Mouse (Mus musculus): Measurements from ENCODE around the gene Dzip1l. TPM values are rescaled to one million over a fixed set of nuclear protein-coding genes. Genes with fewer than 3 reads are reported as not detected.

Dzip1l gene
- polyA plus RNA-seq, 1 experiment from 2014 or later, result 9.0 TPM

GRCm38 (mm10) chr9:99637227-99637626 lies 7.9 kb downstream of the Dzip1l start:
- Histone ChIP-seq H3K9me3 (ENCODE audit: control insufficient read depth, low read length) (no peaks in the 10 kb centered on the region), H3K9ac (replicated peaks; ENCODE audit: low read depth, low read length) (no peak overlapping the region), H3K36me3 (ENCODE audit: control insufficient read depth, insufficient read depth, low read length) (peaks cover 2% of the 10 kb centered on the region; the same call in 1 of the 2 replicates), H3K27me3 (ENCODE audit: control insufficient read depth, insufficient read depth, low read length) (no peaks in the 10 kb centered on the region), H3K27ac (ENCODE audit: low read depth, low read length) (no peak overlapping the region), H3K4me1 (ENCODE audit: control insufficient read depth, insufficient read depth, low read length) (0 out of 2 replicates have a peak, but pooled peaks cover under 1% of the 10 kb centered on the region), H3K4me3 (ENCODE audit: low read depth, low read length) (no peak overlapping the region), H3K4me2 (ENCODE audit: low read depth, low read length) (no peak overlapping the region)
- 99% methylated on average over 17 of the region's 17 CpGs for WGBS
- no peak for ATAC-seq (ENCODE audit: low read depth)

- WGBS, result 97% methylated on average over 13 of the region's 13 CpGs
- no peak overlapping the region for H3K9ac ChIP-seq (replicated peaks; ENCODE audit: low read depth, low read length)
- ATAC-seq (ENCODE audit: low read depth), result no peak
These were observed 8.4 kb downstream of the Dzip1l start for GRCm38 (mm10) chr9:99637736-99638135.

GRCm38 (mm10) chr9:99639957-99640356 lies 10.7 kb downstream of the Dzip1l start:
- no peak overlapping the region for H3K27ac ChIP-seq (ENCODE audit: low read depth, low read length)
- H3K4me1 ChIP-seq (ENCODE audit: control insufficient read depth, insufficient read depth, low read length), result no peaks in the 10 kb centered on the region
- 95% methylated on average over 5 of the region's 5 CpGs for WGBS
- no peaks in the 10 kb centered on the region for H3K27me3 ChIP-seq (ENCODE audit: control insufficient read depth, insufficient read depth, low read length)
- H3K4me2 ChIP-seq (ENCODE audit: low read depth, low read length), result no peak overlapping the region
- peaks cover 2% of the 10 kb centered on the region; the same call in 1 of the 2 replicates for H3K36me3 ChIP-seq (ENCODE audit: control insufficient read depth, insufficient read depth, low read length)
- ATAC-seq (ENCODE audit: low read depth), result no peak
- H3K9me3 ChIP-seq (ENCODE audit: control insufficient read depth, low read length), result no peaks in the 10 kb centered on the region
- H3K9ac ChIP-seq (replicated peaks; ENCODE audit: low read depth, low read length), result no peak overlapping the region
- H3K4me3 ChIP-seq (ENCODE audit: low read depth, low read length), result no peak overlapping the region

More at GRCm38 (mm10) chr9:99637736-99638135, 8.4 kb downstream of the Dzip1l start:
- no peaks in the 10 kb centered on the region for H3K4me1 ChIP-seq (ENCODE audit: control insufficient read depth, insufficient read depth, low read length)
- H3K4me3 ChIP-seq (ENCODE audit: low read depth, low read length), result no peak overlapping the region
- H3K9me3 ChIP-seq (ENCODE audit: control insufficient read depth, low read length), result no peaks in the 10 kb centered on the region
- peaks cover 2% of the 10 kb centered on the region; the same call in 1 of the 2 replicates for H3K36me3 ChIP-seq (ENCODE audit: control insufficient read depth, insufficient read depth, low read length)
- no peak overlapping the region for H3K27ac ChIP-seq (ENCODE audit: low read depth, low read length)
- H3K4me2 ChIP-seq (ENCODE audit: low read depth, low read length), result no peak overlapping the region
- no peaks in the 10 kb centered on the region for H3K27me3 ChIP-seq (ENCODE audit: control insufficient read depth, insufficient read depth, low read length)

- no peak for ATAC-seq (ENCODE audit: low read depth)
- Histone ChIP-seq H3K9me3 (ENCODE audit: control insufficient read depth, low read length) (no peaks in the 10 kb centered on the region), H3K9ac (replicated peaks; ENCODE audit: low read depth, low read length) (no peak overlapping the region), H3K27me3 (ENCODE audit: control insufficient read depth, insufficient read depth, low read length) (no peaks in the 10 kb centered on the region), H3K27ac (ENCODE audit: low read depth, low read length) (no peak overlapping the region), H3K4me1 (ENCODE audit: control insufficient read depth, insufficient read depth, low read length) (no peaks in the 10 kb centered on the region), H3K4me2 (ENCODE audit: low read depth, low read length) (no peak overlapping the region), H3K4me3 (ENCODE audit: low read depth, low read length) (no peak overlapping the region), H3K36me3 (ENCODE audit: control insufficient read depth, insufficient read depth, low read length) (no peaks in the 10 kb centered on the region; the same call in 1 of the 2 replicates)
- WGBS, result 78% methylated on average over 6 of the region's 6 CpGs
These were observed 16.1 kb downstream of the Dzip1l start for GRCm38 (mm10) chr9:99645416-99645815.

GRCm38 (mm10) chr9:99646102-99646501 lies 16.8 kb downstream of the Dzip1l start:
- Histone ChIP-seq H3K4me3 (ENCODE audit: low read depth, low read length) (no peak overlapping the region), H3K4me1 (ENCODE audit: control insufficient read depth, insufficient read depth, low read length) (no peaks in the 10 kb centered on the region), H3K27ac (ENCODE audit: low read depth, low read length) (no peak overlapping the region), H3K9ac (replicated peaks; ENCODE audit: low read depth, low read length) (no peak overlapping the region), H3K4me2 (ENCODE audit: low read depth, low read length) (no peak overlapping the region), H3K9me3 (ENCODE audit: control insufficient read depth, low read length) (no peaks in the 10 kb centered on the region), H3K27me3 (ENCODE audit: control insufficient read depth, insufficient read depth, low read length) (no peaks in the 10 kb centered on the region), H3K36me3 (ENCODE audit: control insufficient read depth, insufficient read depth, low read length) (no peaks in the 10 kb centered on the region; the same call in 1 of the 2 replicates)
- WGBS, result 92% methylated on average over 6 of the region's 6 CpGs
- ATAC-seq (ENCODE audit: low read depth), result no peak

GRCm38 (mm10) chr9:99660756-99661155 lies 31.5 kb downstream of the Dzip1l start:
- no peaks in the 10 kb centered on the region for H3K9me3 ChIP-seq (ENCODE audit: control insufficient read depth, low read length)
- WGBS, result 78% methylated on average over 10 of the region's 10 CpGs
- no peak overlapping the region for H3K9ac ChIP-seq (replicated peaks; ENCODE audit: low read depth, low read length)
- no peak overlapping the region for H3K4me2 ChIP-seq (ENCODE audit: low read depth, low read length)
- no peak for ATAC-seq (ENCODE audit: low read depth)
- H3K4me1 ChIP-seq (ENCODE audit: control insufficient read depth, insufficient read depth, low read length), result no peaks in the 10 kb centered on the region
- no peak overlapping the region for H3K27ac ChIP-seq (ENCODE audit: low read depth, low read length)
- H3K4me3 ChIP-seq (ENCODE audit: low read depth, low read length), result no peak overlapping the region
- no peaks in the 10 kb centered on the region for H3K27me3 ChIP-seq (ENCODE audit: control insufficient read depth, insufficient read depth, low read length)
- H3K36me3 ChIP-seq (ENCODE audit: control insufficient read depth, insufficient read depth, low read length), result no peaks in the 10 kb centered on the region; the same call in 1 of the 2 replicates

- Histone ChIP-seq H3K27me3 (ENCODE audit: control insufficient read depth, insufficient read depth, low read length) (no peaks in the 10 kb centered on the region), H3K9ac (replicated peaks; ENCODE audit: low read depth, low read length) (no peak overlapping the region), H3K9me3 (ENCODE audit: control insufficient read depth, low read length) (no peaks in the 10 kb centered on the region), H3K4me1 (ENCODE audit: control insufficient read depth, insufficient read depth, low read length) (no peaks in the 10 kb centered on the region), H3K4me3 (ENCODE audit: low read depth, low read length) (no peak overlapping the region), H3K36me3 (ENCODE audit: control insufficient read depth, insufficient read depth, low read length) (no peaks in the 10 kb centered on the region; the same call in 1 of the 2 replicates), H3K27ac (ENCODE audit: low read depth, low read length) (no peak overlapping the region), H3K4me2 (ENCODE audit: low read depth, low read length) (no peak overlapping the region)
- no peak; the same call in 1 of the 2 replicates for ATAC-seq (ENCODE audit: low read depth)
- WGBS, result 81% methylated on average over 16 of the region's 16 CpGs
These were observed 32.4 kb downstream of the Dzip1l start for GRCm38 (mm10) chr9:99661606-99662166.

- Histone ChIP-seq H3K4me3 (ENCODE audit: low read depth, low read length) (no peak overlapping the region), H3K9ac (replicated peaks; ENCODE audit: low read depth, low read length) (no peak overlapping the region), H3K36me3 (ENCODE audit: control insufficient read depth, insufficient read depth, low read length) (no peaks in the 10 kb centered on the region; the same call in 1 of the 2 replicates), H3K4me1 (ENCODE audit: control insufficient read depth, insufficient read depth, low read length) (no peaks in the 10 kb centered on the region), H3K9me3 (ENCODE audit: control insufficient read depth, low read length) (no peaks in the 10 kb centered on the region), H3K27me3 (ENCODE audit: control insufficient read depth, insufficient read depth, low read length) (no peaks in the 10 kb centered on the region), H3K27ac (ENCODE audit: low read depth, low read length) (no peak overlapping the region), H3K4me2 (ENCODE audit: low read depth, low read length) (no peak overlapping the region)
- ATAC-seq (ENCODE audit: low read depth), result peak; percentile 56; the same call in 1 of the 2 replicates
- WGBS, result 33% methylated on average over 7 of the region's 7 CpGs
These were observed 33.1 kb downstream of the Dzip1l start for GRCm38 (mm10) chr9:99662406-99662805.

- Histone ChIP-seq H3K27ac (ENCODE audit: low read depth, low read length) (no peak overlapping the region), H3K4me2 (ENCODE audit: low read depth, low read length) (no peak overlapping the region), H3K27me3 (ENCODE audit: control insufficient read depth, insufficient read depth, low read length) (no peaks in the 10 kb centered on the region), H3K4me3 (ENCODE audit: low read depth, low read length) (no peak overlapping the region), H3K36me3 (ENCODE audit: control insufficient read depth, insufficient read depth, low read length) (peaks cover 4% of the 10 kb centered on the region; the same call in 1 of the 2 replicates), H3K4me1 (ENCODE audit: control insufficient read depth, insufficient read depth, low read length) (no peaks in the 10 kb centered on the region), H3K9ac (replicated peaks; ENCODE audit: low read depth, low read length) (no peak overlapping the region), H3K9me3 (ENCODE audit: control insufficient read depth, low read length) (no peaks in the 10 kb centered on the region)
- no peak for ATAC-seq (ENCODE audit: low read depth)
- WGBS, result 90% methylated on average over 10 of the region's 10 CpGs
These were observed 33.6 kb downstream of the Dzip1l start for GRCm38 (mm10) chr9:99662887-99663286.

Data from neural tube, embryonic 14.5 days (tissue).